Mouse (Mus musculus) layer of hippocampus, adult 11-12 months (tissue): ENCODE data around the gene Pramef12.
A peak's percentile ranks its signal among the peaks of the same experiment; 100 is the strongest.
"Not testable (repeated sequence)": the region's sequence is repeated elsewhere in the genome, so short reads cannot be mapped to it uniquely, and the experiment has no call there.

ENCODE experiments used
- DNase-seq: peaks from one replicate; pipeline ENCODE4 v3.0.0; 2022; ENCODE audit warnings: low spot score

Pramef12 gene

DNA sequence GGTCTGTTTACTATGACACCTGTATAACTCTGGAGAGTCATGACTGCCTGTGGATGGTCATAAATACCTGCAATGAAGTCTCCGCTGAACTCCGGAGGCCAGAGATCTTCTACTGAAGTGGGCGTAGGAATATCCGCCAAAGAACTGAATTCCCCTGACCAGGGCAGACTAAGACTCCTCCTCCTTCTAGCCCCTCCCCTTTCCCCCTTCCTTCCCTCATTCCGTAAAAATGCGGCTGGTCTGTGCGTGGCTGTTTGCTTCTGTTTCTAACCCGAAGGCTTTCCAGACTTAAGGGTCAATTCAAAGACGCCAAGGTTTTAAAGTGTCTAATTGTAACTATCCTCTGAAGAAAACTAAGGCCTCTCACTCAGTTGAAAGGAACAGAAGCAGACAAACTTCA, at the start of gene Pramef12:
Gene Pramef12, minus strand, starts transcription at position 175 of the 400 bp plus-strand sequence.
- no peak for DNase-seq

DNA sequence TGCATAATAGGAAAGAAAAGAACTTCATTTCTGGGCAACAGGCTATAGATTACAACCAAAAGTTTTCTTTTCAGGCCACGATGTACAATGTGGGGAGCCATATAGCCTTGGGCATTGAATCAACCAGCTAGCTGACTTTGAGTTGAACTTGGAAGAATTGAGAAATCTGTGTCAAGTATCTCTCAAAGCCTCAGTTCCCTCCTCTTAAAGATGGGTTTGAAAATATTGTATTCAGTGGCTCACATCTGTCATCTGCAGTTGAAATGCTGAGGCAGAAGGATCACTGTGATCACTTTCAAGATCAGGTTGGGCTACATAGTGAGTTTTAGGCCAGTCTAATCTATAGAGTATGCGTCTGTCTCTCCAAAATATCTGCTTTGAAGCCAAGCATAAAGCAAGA, 45.0 kb upstream of the Pramef12 start, which contains the start of gene Gm9944:
Gene Gm9944, minus strand, starts transcription at position 101 of the 400 bp plus-strand sequence.
- DNase-seq, result no peak

DNA sequence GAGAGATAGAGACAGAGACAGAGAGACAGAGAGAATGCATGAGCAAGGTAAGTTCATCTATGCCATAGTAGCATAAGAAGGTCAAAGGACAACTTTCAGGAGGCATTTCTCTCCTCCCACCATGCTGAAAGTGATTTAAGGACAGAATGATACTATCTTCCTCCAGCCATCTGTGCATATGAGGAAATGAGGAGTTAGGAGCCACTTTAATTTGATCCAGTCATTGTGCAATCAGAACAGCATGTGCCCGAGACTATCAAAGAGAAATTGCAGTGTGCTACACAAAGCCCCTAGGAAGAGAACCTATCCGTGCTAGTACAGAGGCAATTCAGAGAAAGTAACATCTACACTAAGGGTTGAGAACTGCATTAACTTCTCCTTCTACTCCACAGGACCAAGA, 40.3 kb upstream of the Pramef12 start:
- DNase-seq, result no peak

DNA sequence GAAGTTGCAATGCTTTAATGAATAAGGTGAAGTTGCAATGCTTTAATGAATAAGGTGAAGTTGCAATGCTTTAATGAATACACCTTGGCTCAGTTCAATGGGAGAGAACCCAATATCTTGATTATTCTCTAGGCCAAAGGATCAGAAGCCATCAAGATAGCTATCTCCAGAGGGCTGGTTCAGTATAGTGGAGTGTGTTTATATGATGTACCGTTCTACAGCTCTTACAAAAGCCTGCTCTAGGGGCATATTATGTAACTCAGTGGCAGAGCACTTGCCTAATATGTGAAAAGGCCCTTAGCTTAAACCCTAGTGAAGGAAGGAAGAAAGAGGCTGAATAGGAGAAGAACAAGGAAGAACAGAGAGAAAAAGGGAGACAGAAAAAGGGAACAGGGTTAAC, 33.3 kb upstream of the Pramef12 start:
- no peak for DNase-seq

DNA sequence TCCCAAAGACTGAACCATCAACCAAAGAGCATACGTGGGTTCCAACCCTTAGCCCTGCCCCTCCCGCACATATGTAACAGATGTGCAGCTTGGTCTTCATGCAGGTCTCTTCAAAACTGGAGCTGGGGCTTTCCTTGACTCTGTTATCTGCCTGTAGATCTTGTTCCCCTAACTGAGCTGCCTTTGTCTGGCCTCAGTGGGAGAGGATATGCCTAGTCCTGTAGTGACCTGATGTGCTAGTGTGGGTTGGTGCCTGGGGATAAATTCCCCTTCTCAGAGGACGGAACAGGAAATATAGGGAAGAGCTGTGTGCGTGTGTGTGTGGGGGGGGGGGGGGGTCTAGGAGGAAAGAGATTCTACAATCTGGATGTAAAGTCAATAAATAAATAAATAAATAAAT, 32.8 kb upstream of the Pramef12 start:
- DNase-seq, result no peak

DNA sequence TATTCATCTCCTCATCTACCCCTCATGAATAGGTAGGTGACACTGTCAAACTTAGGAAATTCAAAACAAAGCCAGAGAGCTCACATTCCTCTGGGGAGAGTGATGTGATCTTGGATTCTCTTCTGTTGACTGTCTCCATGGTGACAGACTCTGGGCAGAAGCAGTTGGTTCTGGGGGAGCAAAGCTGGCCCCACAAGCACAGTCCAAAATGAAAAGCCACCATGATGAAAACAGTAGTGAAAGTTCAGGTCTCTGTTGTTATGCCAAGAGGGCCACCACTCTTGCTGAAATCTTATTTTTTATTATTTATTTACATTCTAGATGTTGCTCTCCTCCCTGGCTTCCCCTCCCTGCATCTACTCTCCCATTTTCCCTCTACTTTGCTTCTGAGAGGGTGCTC, 30.4 kb upstream of the Pramef12 start, which contains the start of gene 1700012P22Rik:
Gene 1700012P22Rik, minus strand, starts transcription at position 101 of the 400 bp plus-strand sequence.
- no peak for DNase-seq

DNA sequence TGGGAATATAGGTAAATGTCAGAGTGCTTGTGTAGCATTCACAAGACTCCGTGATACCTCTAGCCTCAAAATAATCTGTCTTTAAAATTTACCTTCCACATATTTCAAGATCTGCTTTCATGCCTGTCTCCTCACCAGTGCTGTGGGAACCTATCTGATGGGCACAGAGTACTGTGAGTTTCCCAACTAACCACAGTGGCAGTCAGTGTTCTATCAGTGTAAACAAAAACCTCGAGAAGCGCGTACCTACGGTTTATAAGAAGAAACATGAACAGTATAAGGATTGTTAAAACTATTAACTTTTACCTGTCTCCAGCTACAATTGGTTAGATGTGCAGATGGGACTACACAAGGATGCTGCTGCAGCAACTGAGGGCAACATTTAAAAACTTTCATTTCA, 25.0 kb upstream of the Pramef12 start:
- DNase-seq, result no peak

DNA sequence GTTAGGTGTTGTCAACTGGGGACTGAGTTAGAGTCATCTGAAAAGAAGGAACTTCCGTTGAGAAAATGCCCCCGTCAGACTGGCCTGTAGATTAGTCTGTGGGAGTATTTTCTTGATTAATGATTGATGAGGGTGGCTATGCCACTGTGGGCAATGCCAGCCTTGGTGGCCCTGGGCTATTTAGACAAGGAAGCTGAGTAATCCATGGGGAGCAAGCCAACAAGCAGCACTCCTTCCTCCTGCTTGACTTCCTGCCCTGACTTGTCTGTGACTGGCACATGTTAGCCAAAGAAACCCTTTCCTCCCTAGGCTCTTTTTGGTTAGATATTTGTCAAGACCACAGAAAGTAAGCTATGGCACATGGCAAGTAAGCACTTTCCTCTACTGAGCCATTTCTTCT, 22.5 kb upstream of the Pramef12 start:
- no peak for DNase-seq

DNA sequence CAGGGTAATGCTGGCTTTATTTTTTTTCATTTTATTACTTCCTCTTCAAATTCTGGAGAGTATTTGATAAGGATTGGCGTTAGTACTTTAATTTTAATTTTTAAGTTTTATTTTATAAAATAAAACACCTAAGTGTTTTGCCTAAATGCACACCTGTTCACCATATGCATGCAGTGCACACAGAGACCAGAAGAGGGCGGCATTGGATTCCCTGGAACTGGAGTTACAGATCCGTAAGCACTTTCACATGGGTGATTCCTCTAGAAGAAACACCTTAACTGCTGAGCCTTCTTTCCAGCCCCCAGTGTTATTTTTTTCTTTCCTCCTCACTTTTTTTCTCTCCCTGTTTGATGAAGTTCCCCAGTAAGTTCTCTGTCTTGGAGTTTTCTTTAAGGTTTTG, 20.6 kb upstream of the Pramef12 start:
- peak; percentile 3 for DNase-seq

DNA sequence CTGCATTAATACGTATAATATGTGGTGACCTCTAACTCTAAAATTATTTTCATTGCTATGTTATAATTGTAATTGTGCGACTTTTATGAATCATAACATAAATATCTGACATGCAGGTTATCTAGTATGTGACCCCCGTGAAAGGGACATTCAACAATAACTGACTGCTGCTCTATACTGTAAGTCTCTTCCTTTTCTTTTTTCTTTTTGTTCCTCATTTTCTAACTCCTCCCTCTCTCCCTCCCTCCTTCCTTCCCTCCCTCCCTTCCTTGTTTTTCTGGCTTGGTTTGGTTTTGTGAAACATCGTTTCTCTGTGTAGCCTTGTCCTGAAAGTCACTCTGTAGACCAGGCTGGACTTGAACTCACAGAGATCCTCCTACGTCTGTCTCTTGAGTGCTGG, 16.3 kb upstream of the Pramef12 start:
- DNase-seq, result no peak

DNA sequence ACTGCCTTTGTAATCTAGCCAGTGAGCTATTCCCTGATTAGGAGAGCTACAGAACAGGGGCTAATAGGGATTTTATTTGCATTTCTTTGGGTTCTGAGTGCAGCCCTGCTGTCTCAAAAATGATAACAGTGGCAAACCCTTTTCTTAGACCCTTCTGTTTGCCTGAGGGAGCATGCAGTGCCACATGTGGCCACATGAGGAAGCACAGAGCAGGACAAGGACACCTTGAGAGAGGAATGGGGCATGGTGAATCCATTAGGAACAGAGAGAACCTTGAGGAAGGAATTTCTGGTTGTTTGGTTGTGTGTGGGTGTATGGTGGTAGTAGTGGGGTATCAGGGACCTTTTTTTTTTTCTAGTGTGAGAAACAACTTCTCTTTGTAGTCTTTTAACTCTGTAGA, 12.4 kb upstream of the Pramef12 start:
- no peak for DNase-seq

DNA sequence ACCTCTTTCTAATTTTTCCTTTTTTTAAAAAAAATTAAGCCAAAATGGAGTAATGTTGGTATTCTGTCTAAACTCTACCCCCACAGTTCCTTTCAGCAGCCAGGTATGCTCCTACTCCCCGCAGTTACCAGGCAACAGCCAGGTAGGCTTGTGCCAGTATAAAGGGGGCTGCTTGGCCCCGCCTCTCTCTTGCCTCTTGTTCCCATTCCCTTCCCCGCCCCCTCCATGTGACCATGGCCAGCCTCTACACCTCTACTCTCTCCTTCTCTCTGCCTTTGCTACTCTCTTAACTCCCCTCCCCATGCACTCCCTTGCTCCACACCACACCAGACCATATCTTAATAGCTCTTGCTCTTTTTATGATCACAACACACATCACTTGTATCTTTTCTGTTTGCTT, 2.0 kb downstream of the Pramef12 start:
- no peak for DNase-seq

DNA sequence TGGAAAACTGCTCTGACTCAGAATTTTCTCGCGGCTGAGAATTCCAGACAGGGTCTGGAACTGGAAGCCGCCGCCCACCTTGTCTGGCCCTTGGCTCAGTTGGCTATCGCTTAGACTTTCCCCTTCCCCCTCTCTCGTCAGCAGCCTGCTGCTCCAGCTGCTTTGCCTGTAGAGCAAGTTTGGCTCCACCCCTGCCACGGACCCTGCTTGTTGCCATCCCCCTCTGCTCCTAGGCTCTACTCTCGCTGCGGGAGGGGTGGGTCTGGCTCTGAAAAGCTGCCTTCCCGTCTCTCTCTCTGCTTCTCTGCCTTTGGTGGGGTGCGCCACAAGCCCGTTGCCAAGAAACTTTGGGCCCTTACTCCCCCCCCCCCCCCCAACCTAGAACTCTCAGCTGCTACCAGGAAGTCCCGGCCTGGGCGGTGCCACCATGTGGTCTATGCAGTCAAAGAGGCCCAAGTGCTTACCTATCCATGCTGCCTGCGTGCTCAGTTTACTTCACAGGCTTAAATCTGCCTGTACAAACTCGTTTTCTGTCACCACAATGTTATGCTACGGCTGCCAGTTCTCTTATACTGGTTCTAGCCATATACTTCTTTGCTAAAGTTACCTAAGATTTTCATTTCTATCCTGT, 3.7 kb downstream of the Pramef12 start:
- DNase-seq, result no peak

DNA sequence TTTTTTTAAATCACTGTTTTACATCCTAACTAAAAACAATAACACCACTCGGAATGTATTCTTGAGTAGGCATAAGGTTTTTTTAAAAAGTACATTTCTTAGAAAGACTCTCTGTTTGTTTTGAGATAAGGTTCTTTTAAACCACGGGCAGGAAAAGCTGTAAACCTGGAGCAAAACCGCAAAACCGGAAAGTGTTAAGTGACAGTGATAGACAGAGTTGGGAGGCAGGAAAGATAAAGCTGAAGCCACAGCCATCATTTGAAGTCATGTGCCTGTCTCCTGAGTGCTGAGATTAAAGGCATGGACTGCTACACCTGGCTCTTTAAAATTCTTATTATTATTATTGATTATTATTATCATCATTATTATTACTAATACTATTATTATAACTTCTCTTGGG, 5.6 kb downstream of the Pramef12 start:
- no peak for DNase-seq

DNA sequence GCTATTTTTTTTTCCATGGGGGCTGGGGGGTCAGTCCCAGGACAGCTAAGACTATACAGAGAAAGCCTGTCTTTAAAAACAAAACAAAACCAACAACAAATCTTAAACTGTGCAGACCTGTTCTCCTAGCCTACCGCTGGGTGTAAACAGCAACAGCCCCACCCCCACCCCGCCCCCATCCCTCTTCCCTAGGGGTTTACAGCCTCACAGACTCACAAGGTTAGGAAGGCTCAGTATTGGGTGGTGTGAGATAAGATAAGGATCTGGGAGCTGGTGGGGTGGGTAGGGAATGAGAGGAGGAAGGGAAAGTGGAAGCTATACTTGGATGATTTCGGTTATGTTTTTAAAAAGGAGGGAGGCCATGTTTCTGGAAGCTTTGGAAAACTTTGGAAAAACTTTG, 11.9 kb downstream of the Pramef12 start:
- DNase-seq, result no peak

DNA sequence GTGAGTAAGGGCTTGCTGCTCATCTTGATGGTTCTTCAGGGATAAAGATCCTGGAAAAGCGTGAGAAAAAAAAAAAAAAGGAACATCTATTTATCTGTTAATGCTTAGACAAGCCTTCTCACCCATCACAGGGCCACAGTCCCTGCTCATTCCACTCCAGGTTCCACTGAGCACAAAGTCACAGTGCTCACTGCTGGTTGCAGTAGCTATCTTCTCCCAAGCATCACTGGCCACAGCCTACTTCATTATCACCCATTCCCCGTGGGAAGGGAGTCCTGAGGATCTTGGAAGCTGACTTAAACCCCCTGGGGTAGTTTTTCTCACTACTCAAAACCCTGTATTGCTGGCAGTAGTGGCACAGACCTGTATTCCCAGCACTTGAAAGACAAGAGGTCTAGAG, 30.4 kb downstream of the Pramef12 start, which contains the start of gene Pramef20:
Gene Pramef20, minus strand, starts transcription at position 23 of the 400 bp plus-strand sequence.
- no peak for DNase-seq

DNA sequence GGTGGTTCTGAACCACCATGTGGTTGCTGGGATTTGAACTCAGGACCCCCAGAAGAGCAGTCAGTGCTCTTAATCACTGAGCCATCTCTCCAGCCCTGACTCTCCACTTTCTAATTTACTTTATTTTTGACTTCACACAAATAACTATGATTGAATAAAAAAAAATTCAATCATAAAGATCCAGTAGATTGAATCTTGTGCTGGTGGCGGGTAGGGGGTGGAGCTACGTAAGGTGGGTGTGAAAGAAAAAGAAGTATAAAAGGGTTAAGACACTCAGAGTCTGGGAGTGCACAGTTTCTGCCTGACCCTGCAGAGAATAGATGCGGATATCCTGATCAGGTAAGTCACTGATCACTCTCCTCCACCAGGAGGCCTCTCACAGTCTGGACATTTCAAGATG, 50.6 kb downstream of the Pramef12 start, which contains the start of gene Gm13119:
Gene Gm13119, plus strand, starts transcription at position 301 of the 400 bp plus-strand sequence.
- DNase-seq, result not testable (repeated sequence)
